Mouse (Mus musculus) adrenal gland, adult 18-20 months (tissue): ENCODE measurements around the gene Rasgrp2. TPM values are rescaled to one million over a fixed set of nuclear protein-coding genes. Genes with fewer than 3 reads are reported as not detected.

ENCODE experiments used
- DNase-seq, 2 experiments: peaks; one replicate each; pipeline ENCODE4 v3.0.0; 2021 to 2022; ENCODE audit warnings: low spot score in 2 of 2
- total RNA-seq, 2 experiments: library from RNA; stranded (reverse); gene quantifications; 1 replicate in 1 of 2; 2 replicates in 1 of 2; pipeline ENCODE4 v1.2.3; 2021

Rasgrp2 gene
- total RNA-seq, 2 experiments from 2014 or later, result 38.0 to 44.8 TPM

DNA sequence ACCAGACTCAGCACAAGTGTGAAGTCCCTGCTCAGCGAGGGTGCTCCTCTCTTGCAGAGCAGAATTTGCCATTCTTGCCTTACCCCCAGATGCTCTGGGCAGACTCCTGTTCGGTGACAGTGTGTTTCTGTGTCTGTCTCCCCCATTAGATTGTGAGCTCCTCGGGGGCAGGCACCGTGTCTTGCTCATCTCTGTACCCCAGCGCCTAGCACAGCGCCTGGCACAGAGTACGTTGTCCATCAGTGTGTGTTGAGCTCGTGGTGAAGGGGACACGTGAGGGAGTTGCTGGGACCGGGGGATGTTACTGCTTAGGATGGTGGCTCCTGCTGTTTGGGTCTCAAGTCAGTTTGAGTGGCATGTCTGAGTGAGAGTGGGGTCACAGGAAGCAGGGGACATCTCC, 4.7 kb downstream of the Rasgrp2 start:
- DNase-seq, result no peak

DNA sequence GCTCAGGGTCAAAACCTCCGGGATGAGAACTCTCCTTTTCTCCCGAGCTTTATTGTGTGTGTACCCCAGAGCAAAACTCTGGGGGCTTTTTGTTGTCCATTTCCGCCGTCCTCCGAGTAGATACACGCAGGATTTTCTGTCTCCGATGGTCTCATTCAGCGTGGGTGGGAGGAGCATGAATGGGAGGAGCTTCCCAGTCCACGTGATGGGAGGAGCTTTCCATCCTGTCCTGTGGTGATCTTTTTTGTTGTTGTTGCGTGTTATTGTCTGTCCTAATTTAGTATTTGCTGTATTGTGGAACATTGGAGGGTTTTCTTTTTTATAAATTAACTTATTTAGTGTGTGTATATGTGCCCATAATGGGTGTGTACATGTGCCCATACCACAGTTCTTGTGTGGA, 6.3 kb downstream of the Rasgrp2 start:
- no peak for DNase-seq

DNA sequence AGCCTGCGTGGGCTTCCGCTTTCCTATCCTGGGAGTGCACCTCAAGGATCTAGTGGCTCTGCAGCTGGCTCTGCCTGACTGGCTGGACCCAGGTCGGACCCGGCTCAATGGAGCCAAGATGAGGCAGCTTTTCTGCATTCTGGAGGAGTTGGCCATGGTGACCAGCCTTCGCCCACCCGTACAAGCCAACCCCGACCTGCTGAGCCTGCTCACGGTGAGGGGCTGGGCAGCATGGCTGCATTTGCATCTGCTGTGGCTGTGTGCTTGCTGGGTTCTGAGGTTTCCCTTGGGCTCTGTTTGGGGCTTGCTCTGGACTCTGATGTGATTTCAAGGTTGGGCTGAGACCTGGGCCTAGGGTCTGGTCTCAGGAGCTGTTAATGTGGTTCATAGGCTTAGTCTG, 8.0 kb downstream of the Rasgrp2 start:
- DNase-seq, result no peak

DNA sequence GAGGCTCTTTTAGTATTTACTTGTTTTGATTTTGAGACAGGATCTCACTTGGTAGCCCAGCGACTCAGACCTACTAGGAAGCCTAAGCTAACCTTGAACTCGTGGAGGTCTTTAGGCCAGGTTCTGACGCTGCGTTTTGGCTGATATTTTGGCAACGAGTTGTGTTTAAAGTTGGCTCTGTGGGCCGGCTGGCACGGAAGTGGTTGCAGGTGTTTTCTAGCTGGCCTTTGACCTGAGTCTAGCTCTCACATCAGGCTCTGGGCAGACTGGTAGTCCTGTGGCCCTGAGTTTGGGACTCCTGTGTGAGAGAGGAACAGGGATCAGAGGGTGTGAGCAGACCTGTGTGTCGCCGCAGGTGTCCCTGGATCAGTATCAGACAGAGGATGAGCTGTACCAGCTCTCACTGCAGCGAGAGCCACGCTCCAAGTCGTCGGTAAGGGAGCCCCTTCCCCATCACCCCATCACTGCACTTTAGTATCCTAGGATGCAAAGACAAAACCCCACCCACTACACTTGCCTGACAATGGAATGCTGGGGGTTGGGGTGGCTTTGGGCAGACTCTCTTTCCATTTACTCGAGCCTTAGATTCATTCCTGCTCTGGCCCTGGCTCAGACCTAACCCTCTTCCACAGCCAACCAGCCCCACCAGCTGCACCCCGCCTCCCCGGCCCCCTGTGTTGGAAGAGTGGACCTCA, 8.8 kb downstream of the Rasgrp2 start:
- no peak for DNase-seq

DNA sequence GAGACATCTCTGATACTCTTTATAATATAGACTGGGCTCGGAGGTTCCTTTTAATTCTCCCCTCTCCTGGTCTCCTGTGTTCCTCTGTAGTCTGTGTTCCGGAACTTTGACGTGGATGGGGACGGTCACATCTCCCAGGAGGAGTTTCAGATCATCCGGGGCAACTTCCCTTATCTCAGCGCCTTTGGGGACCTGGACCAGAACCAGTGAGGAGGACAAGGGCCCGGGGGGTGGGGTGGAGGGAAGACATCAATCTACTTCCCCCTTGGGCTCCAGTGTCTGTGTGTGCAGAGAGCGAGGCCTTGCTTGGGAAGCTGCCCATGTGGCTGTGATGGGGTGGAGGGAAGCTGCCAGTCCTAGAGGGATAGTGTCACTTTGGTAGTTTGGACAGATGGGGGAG, 9.6 kb downstream of the Rasgrp2 start:
- DNase-seq, result no peak

DNA sequence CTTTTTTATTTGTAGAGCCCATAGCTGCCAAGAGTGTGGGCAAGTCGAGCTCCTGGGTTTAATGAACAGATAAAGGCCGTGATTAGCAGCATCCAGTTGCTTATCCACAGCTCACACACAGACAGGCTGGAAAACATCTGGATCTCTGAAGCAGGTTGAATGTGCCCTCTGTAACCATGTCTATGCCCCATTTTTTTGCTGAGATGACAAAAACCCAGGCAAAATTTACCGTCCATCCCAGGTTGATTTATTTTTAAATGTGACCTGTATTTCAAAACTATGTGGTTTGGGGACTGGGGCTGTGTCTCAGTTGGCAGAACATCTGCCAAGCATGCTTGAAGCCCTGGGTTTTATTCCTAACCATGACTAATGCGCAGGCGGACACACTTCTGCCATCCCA, 10.0 kb downstream of the Rasgrp2 start:
- no peak for DNase-seq

DNA sequence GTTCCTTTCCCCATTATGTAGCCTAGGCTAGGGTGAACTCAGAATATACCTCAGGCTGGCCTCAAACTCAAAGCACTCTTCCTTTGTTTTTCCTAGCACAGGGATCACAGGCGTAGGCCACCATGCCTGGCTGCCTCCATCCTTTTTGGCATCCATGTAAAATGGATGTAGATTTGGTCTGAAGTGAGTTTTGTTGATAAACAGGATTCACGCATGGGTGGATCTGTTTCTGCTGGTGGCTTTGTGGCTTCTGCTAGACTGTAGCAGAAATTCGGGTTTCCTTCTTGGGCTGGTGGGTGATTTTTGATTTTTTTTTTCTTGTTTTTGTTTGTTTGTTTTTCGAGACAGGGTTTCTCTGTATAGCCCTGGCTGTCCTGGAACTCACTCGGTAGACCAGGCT, 10.8 kb downstream of the Rasgrp2 start:
- DNase-seq, result no peak

DNA sequence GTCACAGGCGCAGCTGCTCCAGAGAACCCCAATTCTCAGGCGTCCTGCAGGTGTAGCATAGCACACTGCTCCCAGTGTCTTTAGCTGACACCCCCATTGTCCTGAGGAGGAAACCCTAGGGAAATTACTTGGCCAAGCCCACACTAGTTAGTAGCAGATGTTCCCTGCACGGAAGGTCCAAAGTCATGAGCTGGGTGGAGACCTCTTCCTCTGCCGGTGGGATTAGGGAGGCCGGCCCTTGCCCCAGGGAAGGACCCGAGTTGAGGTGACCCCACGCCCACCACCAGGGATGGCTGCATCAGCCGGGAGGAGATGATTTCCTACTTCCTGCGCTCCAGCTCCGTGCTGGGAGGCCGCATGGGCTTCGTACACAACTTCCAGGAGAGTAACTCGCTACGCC, 13.7 kb downstream of the Rasgrp2 start:
- no peak for DNase-seq

DNA sequence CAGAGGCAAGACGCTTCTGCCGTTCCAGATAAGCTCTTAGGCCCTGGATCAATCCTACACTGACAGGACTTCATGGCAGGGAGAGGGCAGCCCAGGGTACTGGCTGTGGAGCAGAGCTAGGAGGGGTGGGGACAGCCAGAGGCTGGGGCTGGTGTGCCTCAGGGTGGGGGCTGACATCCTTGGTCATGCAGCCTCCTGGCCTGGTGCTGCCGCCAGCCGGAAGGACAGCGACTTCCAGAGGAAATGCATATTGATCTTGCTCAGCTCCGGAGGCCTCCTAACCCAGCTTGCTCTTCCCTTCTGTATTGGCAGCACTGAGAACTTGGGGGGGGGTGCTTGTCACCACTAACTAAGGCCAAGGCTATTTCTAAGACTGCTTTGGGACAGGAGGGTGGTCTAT, 16.3 kb downstream of the Rasgrp2 start:
- no peak for DNase-seq

DNA sequence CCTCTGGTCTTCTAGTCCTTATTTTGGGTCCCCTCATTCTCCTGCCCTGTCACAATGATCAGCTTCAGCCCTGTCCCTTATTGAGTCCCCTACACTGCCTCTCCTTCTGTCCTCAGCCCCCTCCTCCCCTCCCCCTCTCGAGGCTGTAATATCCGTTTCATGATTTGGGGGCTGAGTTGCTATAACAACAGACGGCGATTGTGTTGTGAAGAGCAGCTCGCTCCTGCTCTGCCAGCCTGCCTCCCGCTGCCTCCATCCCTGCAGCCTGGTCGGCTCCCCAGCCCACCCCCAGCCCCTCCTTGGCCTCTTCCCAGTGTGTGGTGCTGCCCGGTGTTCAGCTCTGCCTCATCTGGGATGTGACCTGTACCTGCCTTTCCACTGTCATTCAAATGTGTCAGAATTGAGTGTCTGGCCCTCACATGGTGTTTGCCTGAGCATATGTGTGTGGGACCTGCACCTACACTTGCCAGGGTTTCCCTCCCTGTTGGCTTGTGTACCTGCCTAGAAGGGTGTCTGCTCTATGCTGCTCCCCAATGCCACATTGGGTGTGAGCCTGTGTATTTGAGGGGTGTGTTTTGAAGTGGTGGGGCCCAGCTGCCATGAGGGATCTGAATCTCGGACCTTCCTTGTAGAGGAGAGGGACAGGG, 17.1 kb downstream of the Rasgrp2 start:
- DNase-seq, result no peak

DNA sequence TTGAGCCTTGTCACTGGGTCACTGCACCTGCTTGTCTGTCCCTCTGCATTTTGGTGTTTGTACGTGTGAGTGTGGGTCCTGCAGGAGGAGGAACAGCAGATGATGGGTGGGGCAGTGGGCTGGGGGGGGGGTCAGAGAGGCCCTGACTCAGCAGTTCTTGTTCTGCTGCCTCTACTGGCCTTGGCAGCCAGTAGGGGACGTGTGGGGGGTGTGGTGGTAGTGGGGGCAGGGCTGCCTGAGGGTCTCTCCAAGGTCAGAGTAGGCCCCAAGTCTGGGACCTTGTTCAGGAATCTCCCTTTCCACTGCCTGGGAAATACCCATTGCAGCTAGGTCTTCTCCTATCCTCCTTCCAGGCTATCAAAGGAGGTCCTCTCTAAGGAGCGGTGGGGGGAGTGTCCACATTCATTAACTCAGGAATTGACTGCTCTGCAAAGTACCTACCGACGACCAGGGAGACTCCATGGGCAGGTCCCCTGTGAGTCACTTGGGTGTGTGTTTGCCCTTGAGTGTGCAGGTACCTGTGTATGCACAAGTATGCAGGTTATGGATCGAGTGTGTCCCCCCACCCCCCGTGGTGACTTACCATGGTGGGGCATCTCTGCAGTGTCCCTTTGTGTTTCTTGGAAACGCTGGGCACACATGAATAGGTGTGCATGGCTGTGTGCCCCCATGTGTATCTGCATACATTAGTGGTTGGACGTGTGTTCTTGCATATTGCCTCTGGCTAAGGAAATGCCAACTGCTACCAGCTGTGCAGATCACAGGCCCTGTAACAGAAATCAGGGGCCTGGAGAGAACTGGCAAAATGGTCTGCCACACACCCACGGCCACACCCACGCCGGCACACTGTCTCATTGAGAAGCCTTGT, 18.0 kb downstream of the Rasgrp2 start:
- DNase-seq, result no peak

DNA sequence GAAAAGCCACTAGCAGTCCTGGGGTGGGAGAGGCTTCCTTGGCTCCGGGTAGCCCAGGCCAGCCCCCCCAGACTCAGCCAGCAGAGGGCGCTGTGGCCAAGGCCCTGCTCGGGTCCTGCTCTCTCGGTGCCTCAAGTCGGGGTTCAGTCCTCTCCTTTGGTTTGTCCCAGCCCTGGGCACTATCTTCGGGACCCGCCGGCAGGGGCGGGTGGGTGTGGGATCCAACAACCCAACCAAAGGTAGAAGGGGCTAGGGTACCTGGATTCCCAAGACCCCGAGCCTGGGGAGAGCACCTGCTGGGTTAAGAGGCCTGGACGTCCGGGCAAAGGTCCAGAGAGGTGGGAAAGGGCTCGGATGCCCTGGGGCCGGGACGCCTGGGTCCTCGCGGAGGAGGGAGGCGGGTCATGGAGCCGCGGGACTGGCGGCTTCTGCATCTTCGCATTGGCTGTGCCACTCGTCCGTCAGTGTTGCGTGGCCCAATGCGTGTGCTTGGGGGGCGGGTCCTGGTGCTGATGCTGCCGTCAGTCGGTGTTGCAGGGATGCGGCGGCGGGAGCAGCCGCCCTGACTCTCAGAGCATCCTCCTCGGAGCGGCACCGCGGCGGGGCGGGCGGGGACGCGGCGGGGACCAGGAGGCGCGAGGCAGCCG, 19.2 kb downstream of the Rasgrp2 start, which contains the start of gene Nrxn2:
Nrxn2 (plus strand) TSS at position 499 of the 647 bp plus-strand sequence.
- DNase-seq, result peak; percentile 82 to 88

DNA sequence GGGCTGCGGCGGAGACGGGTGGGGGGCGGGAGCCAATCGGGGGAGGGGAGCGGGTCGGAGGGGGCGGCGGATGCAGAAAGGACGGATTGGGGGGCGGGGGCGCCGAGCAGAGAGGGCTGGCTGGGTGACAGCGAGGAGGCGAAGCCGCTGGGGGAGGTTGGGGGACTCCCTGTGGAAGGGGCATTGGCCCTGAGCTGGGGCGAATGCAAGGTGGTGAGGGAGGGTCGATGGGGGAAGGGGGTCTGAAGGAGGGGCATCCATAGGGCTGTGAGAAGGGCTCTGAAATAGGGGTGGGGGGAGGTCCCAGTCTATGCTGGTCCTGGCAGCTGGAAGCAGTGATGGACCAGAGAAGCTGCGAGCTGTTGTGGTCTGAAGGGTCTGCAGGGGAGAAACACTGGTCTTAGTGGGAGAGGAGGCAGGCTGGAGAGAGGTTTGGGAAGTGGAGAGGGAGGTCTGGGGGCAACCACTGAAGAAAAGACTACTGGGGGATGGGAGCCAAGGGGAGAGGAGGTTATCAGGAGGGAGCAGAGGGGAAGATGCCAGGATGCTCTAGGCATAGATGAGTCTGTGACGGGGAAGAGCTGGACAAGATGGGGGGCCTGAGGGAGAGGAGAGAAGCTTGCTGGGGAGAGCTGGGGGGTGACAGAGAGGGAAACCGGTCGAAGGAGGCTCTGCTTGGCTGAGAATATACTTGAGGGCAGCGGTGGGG, 20.0 kb downstream of the Rasgrp2 start:
- no peak for DNase-seq

DNA sequence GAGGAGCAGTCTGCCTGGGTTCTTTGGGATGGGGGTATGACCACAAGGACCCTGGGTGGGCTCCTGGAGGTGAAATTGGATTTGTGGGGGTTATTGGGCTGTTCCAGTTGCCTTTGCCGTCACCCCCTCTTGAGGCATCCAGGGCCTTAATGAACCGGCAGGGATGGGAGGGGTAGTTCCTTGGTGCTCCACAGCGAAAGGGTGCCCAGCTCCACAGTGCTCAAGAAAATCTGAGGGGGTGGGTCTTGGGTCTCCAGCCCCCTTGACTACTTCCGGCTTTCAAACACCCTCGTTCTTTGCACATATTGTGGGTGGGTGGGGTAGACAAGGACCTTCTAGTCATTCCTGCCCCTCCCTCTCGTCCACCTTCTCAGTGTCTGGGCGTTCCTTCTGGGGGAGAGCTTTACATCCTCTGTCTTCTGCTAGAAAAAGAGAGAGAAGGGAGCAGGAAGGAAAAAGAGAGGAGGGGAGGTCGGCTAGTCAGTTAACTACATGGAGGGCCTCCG, 20.7 kb downstream of the Rasgrp2 start:
- DNase-seq, result no peak

DNA sequence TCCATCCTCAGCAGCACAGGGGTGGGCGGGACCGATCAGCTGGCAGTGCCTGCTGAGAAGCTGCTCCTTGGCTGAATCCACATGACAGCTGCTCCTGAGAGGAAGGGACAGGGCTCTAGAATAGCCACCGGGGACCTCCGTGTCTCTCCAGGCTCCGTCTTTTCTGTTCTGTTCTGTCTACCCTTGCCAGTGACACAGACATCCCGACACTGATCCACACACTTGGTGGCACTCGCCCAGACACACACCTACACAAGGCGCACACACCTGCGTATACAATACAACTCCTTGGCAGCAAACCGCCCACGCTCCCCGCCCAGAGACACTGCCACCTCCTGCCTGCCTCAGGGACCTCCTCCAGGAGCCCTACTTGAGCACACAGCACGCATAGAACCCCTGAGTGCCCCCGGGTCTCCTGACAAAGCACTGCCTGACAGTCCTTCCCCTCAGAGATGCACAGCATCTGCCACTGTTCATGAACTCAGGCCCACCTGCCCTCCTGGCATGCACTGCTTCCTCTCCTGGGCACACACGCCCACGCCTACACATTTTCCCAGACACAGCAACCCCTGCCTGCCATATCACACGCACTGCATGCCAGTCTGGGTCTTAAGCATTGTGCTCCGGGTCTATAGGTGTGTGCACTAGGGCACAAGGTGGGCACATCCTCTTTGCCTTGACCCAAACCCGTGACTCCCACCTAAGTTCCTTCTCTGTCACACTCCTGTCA, 21.5 kb downstream of the Rasgrp2 start:
- no peak for DNase-seq

DNA sequence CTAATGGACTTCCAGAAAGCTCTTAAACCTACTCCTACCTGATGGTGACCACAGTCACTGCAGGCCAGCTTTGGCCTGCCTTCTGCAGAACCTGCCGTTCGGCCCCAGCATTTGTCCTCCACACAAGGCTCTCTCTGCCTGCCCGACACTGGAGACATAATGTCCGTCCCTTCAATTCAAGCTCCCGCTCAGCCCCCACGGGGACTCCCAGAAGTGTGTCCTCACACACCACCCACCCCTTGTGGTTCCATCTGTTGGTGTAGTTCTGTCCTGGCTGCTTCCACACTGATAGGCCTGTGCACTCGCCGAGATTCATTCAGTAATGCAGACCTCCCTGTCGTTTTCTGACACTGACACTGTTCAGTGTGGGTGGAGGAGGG, 22.1 kb downstream of the Rasgrp2 start:
- DNase-seq, result no peak

DNA sequence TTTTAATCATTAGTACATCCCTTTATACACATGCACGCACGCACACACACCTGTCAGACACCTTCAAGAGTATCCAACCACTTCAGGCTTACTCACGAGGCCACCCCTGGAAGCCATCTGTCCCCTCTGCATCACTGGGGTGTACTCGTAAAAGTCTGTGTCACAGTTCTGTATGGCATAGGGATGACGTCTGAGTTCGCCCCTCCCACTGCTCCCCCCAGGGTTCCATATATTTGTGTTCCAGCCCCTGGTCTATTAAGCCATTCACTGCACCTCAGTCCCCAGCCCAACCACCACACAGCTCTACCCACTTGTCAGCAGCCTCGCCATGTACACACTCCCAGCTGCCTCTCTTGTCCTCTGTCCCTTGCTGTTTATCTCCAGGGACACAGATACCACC, 22.9 kb downstream of the Rasgrp2 start:
- DNase-seq, result no peak

DNA sequence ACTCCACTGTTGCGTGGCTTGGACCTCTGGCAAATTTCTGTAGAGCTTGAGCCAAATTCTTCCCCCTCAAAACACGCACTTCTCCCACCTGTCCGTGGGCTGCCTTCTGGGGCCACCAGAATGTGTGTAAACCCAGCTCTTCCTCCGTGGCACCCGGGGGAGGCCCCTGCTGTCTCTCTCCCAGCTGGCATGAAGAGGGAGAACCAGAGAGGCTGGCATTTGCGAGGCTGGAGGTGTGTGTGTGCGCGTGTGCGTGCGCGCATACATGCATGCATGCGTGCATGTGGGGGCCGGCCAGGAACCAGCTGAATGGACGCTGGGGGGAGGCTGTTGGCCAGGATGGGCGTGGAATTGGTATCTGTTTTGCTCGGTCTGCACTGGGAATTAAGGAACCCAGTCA, 24.1 kb downstream of the Rasgrp2 start:
- no peak for DNase-seq

DNA sequence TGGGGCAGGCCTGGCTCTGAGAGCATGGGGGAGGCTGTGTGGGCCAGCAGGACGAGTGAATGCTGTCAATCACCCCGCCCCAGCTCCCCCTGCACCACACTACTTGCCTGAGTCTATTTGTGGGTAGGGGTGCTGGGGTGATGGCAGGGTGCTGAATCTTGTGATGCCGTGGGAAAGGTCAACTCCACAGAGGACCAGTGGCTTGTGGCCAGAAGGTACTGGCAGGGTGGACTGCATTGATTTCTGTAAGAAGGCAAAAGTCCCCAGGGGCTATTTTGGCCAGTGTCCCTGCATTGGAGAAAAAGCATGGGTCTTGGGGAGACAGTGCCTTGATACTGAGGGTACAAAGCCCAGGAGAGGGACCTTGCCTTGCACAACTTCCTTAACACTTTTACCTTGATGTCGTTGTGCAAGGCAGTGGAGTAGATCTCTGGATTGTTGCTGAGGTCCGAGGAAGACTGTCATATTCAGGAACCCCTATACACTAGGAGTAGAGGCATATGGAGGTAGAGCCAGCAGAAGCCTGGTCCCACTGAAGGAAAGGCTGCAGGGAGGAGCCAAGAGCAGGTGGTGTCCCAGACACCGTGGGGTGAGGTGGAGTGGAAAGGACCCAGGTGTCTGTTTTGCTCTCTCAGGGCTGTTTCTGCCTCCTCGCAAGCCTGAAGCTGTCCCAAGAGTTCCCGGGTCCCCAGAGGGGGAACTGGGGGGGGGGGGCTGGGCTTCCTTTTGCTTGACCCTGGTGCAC, 25.2 kb downstream of the Rasgrp2 start:
- DNase-seq, result no peak
